Mouse (Mus musculus) right cerebral cortex, postnatal 36 days (tissue): ENCODE measurements around the gene Smpdl3b.
A peak's percentile ranks its signal among the peaks of the same experiment; 100 is the strongest.
"Not testable (repeated sequence)": the region's sequence is repeated elsewhere in the genome, so short reads cannot be mapped to it uniquely, and the experiment has no call there.

Experiments used
- DNase-seq, 2 experiments: peaks; one replicate each; pipeline ENCODE4 v3.0.0; 2022; ENCODE audit warnings: low spot score in 2 of 2, mixed read lengths in 1 of 2

Gene Smpdl3b

DNA sequence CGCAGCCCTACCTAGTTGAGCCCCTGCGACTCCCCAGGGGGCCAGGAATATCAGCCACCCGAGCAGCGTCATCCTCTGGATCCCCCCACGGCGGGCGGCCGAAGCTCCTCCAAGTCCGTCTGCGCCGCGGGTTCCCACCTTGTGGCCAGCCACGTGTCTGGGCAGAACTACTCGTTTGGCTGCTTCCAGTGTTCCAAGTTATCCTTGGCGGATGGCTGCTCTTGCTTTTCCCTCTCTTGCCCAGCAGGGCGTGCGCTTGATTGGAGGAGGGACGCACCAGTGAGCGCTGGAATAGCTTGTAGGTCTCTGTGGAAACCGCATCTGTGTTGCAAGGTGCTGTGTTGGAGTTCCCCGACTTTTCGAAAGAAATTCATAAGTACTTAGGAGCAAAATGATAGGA is at the start of gene Smpdl3b:
Gene Smpdl3b (minus strand): TSS at position 279 of the 400 bp plus-strand sequence.
- DNase-seq, result peak; percentile 65 to 77

DNA sequence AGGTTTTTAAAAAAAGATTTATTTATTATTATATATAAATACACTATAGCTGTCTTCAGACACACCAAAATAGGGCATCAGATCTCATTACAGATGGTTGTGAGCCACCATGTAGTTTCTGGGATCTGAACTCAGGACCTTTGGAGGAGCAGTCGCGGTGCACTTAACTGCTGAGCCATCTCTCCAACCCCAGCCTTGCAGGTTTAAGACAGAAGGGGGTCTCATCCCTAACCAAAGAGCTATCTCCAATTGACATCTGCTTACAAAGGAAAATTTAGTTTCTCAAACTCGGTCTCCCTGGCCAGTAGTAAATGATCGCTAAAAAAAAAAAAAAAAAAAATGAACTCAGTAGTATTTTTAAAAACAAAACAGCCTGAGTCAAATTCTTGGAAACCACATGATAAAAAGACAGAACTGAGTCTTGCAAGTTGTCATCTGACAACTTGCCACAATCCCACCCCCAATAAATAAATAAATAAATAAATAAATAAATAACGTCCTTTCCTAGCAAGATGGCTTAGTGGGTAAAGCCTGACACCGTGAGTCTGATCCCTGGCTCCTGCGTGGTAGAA is 49.7 kb upstream of the Smpdl3b start:
- no peak for DNase-seq

DNA sequence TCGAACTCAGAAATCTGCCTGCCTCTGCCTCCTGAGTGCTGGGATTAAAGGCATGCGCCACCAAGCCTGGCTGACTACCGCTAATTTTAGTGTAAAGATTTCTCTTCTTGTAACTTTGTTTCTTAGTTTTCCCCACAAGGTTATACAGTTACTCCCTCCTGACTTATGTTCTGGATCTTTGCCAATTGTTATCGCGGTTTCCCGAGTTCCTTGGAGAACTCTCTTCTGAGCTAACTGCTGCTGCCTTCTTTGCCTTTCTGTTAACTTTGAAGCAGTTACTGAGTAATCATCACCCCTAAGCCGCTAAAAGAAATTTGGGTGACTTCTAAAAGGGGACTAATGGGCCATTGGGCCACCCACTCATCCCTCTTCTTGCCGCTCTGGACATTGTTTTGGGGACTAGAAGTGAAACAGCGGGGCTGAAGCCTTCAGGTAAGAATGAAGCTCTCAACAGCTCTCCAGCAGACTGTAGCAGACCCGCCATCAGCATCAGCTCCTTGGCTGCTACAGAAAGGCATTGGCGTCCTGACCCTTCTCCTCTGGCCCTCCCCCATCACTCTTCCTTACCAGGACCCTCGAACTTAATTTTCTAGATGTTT is 48.6 kb upstream of the Smpdl3b start:
- no peak for DNase-seq

- DNase-seq, result no peak
Observed at GRCm38 (mm10) chr4:132805146-132805545, 48.1 kb upstream of the Smpdl3b start.

- no peak for DNase-seq
Observed at GRCm38 (mm10) chr4:132804331-132804730, 47.3 kb upstream of the Smpdl3b start.

DNA sequence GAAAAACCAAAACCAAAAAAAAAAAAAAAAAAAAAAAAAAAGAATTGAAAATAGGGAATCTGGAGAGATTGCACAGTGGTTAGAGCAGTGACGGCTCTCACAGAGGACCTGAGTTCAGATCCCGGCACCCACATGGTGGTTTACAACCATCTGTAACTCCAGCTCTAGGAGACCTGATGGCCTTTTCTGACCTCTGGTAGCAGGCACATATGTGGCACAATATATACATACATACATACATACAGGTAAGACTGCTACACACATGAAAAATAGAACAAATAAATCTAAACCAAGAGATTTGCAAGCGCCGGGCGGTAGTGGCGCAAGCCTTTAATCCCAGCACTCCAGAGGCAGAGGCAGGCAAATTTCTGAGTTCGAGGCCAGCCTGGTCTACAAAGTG is 46.8 kb upstream of the Smpdl3b start:
- no peak for DNase-seq

- no peak for DNase-seq
Observed at GRCm38 (mm10) chr4:132803212-132803611, 46.2 kb upstream of the Smpdl3b start.

- DNase-seq, result no peak
Observed at GRCm38 (mm10) chr4:132802171-132802637, 45.2 kb upstream of the Smpdl3b start.

- DNase-seq, result no peak
Observed at GRCm38 (mm10) chr4:132801176-132802077, 44.4 kb upstream of the Smpdl3b start.

- no peak for DNase-seq
Observed at GRCm38 (mm10) chr4:132799845-132800244, 42.8 kb upstream of the Smpdl3b start.

DNA sequence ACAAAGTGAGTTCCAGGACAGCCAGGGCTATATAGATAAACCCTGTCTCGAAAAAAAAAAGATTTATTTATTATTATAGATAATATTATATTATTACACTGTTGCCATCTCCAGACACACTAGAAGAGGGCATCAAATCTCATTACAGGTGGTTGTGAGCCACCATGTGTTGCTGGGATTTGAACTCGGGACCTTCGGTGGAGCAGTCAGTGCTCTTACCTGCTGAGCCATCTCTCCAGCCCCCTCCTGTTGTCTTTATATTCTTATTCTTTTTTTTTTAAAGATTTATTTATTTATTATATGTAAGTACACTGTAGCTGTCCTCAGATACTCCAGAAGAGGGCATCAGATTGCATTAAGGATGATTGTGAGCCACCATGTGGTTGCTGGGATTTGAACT is 41.6 kb upstream of the Smpdl3b start:
- not testable (repeated sequence) for DNase-seq

GRCm38 (mm10) chr4:132798028-132798427 is 41.0 kb upstream of the Smpdl3b start:
- DNase-seq, result no peak

- no peak for DNase-seq
Observed at GRCm38 (mm10) chr4:132797461-132797860, 40.4 kb upstream of the Smpdl3b start.

GRCm38 (mm10) chr4:132796196-132796886 is 39.3 kb upstream of the Smpdl3b start, which contains the start of gene Themis2:
TSS of gene Themis2 (minus strand) at chr4:132796387.
- DNase-seq, result peak in 1 of 2 experiments; percentile 20

- no peak for DNase-seq
Observed at GRCm38 (mm10) chr4:132795171-132795570, 38.1 kb upstream of the Smpdl3b start.

- DNase-seq, result no peak
Observed at GRCm38 (mm10) chr4:132794760-132795159, 37.7 kb upstream of the Smpdl3b start.

DNA sequence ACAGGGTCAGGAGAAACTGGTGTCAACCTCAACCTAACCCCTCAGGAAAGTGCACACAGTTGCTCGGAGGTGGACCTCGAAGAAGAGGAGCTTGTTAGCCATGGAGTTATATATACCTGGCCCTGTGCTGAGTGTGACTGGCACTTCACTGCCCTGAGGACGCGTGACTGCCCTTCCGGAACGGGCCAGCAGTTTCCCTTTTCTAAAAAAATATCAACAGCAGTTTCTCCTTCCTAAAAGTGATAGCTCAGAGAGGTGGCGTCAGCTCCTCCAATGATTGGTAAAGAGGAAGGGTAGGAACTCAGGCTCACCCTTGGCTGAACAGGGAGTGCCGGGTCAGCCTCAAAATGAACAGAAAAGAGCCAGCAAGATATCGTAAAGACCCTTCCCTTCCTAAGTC is 37.0 kb upstream of the Smpdl3b start:
- DNase-seq, result no peak

GRCm38 (mm10) chr4:132793322-132794004 is 36.4 kb upstream of the Smpdl3b start:
- DNase-seq, result not testable (repeated sequence)

DNA sequence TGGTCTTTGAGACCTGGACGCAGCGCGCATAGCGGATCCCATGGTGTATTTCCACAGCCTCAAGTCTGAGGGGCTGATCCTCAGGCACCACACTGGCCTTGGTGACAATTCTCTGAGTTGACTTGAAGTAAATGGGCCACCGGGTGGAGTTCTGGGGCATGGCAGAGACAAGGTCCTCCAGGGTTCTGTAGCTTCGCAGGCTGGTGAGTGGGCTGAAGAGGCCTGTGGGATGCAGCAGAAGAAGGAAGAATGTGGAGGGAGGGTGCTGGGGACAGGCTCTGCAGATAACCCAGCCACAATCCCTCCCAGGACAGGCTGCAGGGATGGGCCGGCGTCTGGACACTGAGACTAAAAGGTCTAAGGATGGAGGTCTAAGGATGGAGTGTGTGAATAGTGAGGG is 32.7 kb upstream of the Smpdl3b start:
- no peak for DNase-seq

- DNase-seq, result no peak
Observed at GRCm38 (mm10) chr4:132785228-132785627, 28.2 kb upstream of the Smpdl3b start.

- no peak for DNase-seq
Observed at GRCm38 (mm10) chr4:132783732-132784131, 26.7 kb upstream of the Smpdl3b start.
